Mouse (Mus musculus) layer of hippocampus, postnatal 10 days (tissue): Measurements from ENCODE around the gene Pgls. TPM values are rescaled to one million over a fixed set of nuclear protein-coding genes. Genes with fewer than 3 reads are reported as not detected.

ENCODE experiments used
- DNase-seq, 2 experiments: peaks; one replicate each; pipeline ENCODE4 v3.0.0; 2021; ENCODE audit warnings: low spot score in 2 of 2
- microRNA-seq, 2 experiments: library from miRNA; unstranded; fragments of <30 nt; microRNA quantifications; one replicate each; pipeline ENCODE4 v1.2.0; 2021
- total RNA-seq, 2 experiments: library from RNA; stranded (reverse); gene quantifications; 2 replicates each; pipeline ENCODE4 v1.2.3; 2021

Gene Pgls
- total RNA-seq, 2 experiments from 2014 or later, result 75.1 to 81.0 TPM

DNA sequence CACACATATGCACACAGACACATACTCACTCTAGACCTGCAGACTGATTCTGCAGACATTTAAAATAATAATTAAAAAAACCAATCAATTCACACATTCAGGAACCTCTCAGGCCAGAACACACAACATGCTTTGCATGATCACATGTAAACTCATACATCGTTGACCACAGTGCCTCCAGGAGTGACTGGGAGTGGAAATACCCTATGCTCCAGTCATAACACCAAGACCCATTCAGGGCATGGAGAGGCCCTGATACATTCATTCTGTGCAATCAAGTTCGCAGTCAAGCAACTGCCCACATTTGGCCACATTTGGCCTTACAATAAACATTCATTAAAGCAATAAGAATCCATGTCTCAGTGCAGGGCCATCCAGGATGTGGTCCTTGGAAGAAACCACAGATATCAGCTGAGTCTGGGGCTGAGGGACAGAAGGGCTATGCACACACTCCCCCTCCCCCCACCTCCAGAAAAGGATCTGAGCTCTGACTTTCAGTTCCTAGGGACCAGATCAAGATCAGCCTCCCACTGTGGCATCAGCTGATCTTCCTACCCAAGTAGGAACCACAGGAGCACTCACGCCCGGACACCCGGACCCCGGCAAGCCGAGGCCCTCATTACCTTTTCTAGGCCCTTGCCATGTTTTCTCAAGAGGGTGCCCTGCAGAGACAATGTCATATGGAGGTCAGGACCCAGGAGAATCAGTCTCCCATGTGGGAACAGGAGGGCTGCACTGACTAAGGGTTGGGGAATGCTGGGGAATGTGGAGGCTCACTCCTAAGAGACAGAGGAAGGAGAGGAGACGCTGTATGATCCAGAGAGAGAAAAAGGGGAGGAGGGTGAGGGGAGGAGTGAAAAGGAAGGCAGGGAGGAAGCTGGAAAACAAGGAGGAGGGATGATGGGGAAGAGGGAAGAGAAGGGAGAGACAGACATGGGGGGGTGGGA, 45.4 kb downstream of the Pgls start:
- DNase-seq, result no peak

DNA sequence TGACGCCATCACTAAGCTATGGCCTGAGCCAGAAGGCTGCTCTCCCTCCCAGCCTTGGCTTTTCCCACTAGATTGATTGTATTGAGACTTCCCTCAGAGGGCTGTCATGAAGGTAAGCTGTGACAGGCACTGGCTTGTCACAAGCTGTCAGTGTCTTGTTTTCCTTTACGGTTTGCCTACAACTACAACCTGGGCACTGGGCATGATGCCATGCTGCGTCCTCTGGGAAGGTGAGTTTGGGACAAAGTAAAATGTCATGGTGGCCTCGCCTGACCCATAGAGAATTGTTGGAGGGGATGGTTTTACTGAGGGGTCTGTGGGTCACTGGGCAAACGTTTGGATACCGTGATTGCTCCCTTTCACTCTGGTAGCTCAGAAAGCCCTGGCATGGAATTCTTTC, 46.3 kb downstream of the Pgls start:
- no peak for DNase-seq

- no peak for DNase-seq
Measured at GRCm38 (mm10) chr8:71639318-71639717, 47.3 kb downstream of the Pgls start.

DNA sequence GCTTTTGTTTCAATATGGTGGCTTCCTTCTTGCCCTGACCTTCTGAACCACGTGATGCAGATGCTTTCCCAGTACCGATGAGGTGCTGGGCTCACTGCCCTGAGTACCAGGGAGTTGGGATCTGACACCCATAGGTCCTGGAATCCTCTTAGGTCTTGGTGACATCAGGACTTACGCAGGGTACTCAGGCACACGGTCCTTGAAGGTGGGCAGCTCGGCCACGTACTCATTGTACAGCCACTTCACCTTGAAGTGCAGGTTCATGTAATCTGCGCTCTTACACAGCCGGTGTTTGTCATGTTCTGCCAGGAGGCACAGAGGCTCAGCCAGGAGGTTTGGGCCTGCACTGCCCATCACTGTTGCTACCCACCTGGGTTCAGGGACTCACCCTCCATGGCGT, 53.5 kb downstream of the Pgls start:
- no peak for DNase-seq

Small RNA genes lying within 50 kb of the gene (microRNA-seq; reads per million reads assigned to microRNA genes)
- gene Mir6769b, result 17.6 to 23.9 reads per million in 2 experiments

Other genes starting within 250 kb of the Pgls start
- gene Use1, start 225.3 kb upstream of the Pgls start, total RNA-seq, result 100 to 1,000 TPM in 1 of 2 experiments, 10 to 100 TPM in 1; 97.9 to 108 TPM
- gene Ocel1, start 220.9 kb upstream of the Pgls start, total RNA-seq, result 10 to 100 TPM; 17.2 to 17.6 TPM
- gene Nr2f6, start 210.2 kb upstream of the Pgls start, total RNA-seq, result 10 to 100 TPM; 32.2 to 32.5 TPM
- gene Ushbp1, start 196.4 kb upstream of the Pgls start, total RNA-seq, result 1 to 10 TPM; 6.7 to 7.3 TPM
- 10 to 100 TPM; 78.7 to 82.2 TPM for gene Babam1, start 195.3 kb upstream of the Pgls start, total RNA-seq
- 1 to 10 TPM; 2.2 to 2.7 TPM for gene Ankle1, start 186.2 kb upstream of the Pgls start, total RNA-seq
- 100 to 1,000 TPM; 145 to 159 TPM for gene Abhd8, start 128.5 kb upstream of the Pgls start, total RNA-seq
- 10 to 100 TPM; 59.5 to 69.2 TPM for gene Mrpl34, start 127.2 kb upstream of the Pgls start, total RNA-seq
- gene Dda1, start 123.0 kb upstream of the Pgls start, total RNA-seq, result 100 to 1,000 TPM; 128 to 130 TPM
- gene Ano8, start 106.2 kb upstream of the Pgls start, total RNA-seq, result 10 to 100 TPM; 64.3 to 71.5 TPM
- 10 to 100 TPM; 26.4 to 29.4 TPM for gene Gtpbp3, start 104.1 kb upstream of the Pgls start, total RNA-seq
- gene Plvap, start 80.4 kb upstream of the Pgls start, total RNA-seq, result 1 to 10 TPM; 8.1 to 9.2 TPM
- gene Ccdc194, start 66.5 kb upstream of the Pgls start, total RNA-seq, result not detected
- 1 to 10 TPM; 4.1 to 4.8 TPM for gene Bst2, start 54.7 kb upstream of the Pgls start, total RNA-seq
- gene Mvb12a, start 49.3 kb upstream of the Pgls start, total RNA-seq, result 10 to 100 TPM; 36.9 to 40.7 TPM
- not detected for gene Tmem221, start 33.3 kb upstream of the Pgls start, total RNA-seq
- gene Nxnl1, start 25.6 kb upstream of the Pgls start, total RNA-seq, result not detected
- gene Slc27a1, start 23.3 kb upstream of the Pgls start, total RNA-seq, result 10 to 100 TPM; 76.8 to 92.7 TPM
- gene Fam129c, start 5.5 kb downstream of the Pgls start, total RNA-seq, result 1 to 10 TPM; 4.6 to 5.8 TPM
- gene Colgalt1, start 18.8 kb downstream of the Pgls start, total RNA-seq, result 10 to 100 TPM; 65.8 to 77.0 TPM
- gene Unc13a, start 79.6 kb downstream of the Pgls start, total RNA-seq, result 100 to 1,000 TPM; 242 to 246 TPM
- 1 to 10 TPM; 7.7 to 7.8 TPM for gene Jak3, start 84.1 kb downstream of the Pgls start, total RNA-seq
- 1 to 10 TPM; 2.3 to 2.4 TPM for gene Insl3, start 97.0 kb downstream of the Pgls start, total RNA-seq
- under 1 TPM; 0.42 to 0.64 TPM for gene B3gnt3, start 109.6 kb downstream of the Pgls start, total RNA-seq
- 100 to 1,000 TPM; 111 to 119 TPM for gene Fcho1, start 133.5 kb downstream of the Pgls start, total RNA-seq